Mouse (Mus musculus) mammary gland, adult 2 months (tissue): ENCODE results near the gene Olfr1282. TPM values are rescaled to one million over a fixed set of nuclear protein-coding genes. Genes with fewer than 3 reads are reported as not detected.

Source experiments
- polyA plus RNA-seq: library from polyadenylated mRNA; depleted of rRNA; stranded (reverse); fragments of >200 nt; gene quantifications from 2 replicates; pipeline ENCODE4 v1.2.3, GENCODE M21; 2012; ENCODE audit warnings: low replicate concordance; rRNA removed

The Olfr1282 gene
- not detected in 2 replicates for polyA plus RNA-seq

DNA sequence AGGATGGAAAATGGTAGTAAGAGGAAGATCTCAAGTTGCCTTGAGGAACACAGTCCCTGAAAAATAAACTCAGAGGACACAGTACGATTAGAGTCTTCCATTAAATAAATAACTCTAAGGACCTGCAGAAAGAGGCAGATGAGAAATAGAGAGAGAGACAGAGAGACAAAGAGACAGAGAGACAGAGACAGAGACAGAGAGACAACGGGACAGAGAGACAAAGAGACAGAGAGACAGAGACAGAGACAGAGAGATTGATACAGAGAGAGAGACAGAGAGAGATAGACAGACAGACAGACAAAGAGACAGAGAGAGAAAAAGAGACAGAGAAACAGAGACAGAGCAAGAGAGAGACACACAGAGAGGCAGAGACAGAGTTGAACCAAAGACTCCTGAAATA, at the start of gene Olfr1282:
Gene Olfr1282 (minus strand): TSS at position 101 of the 400 bp plus-strand sequence.

DNA sequence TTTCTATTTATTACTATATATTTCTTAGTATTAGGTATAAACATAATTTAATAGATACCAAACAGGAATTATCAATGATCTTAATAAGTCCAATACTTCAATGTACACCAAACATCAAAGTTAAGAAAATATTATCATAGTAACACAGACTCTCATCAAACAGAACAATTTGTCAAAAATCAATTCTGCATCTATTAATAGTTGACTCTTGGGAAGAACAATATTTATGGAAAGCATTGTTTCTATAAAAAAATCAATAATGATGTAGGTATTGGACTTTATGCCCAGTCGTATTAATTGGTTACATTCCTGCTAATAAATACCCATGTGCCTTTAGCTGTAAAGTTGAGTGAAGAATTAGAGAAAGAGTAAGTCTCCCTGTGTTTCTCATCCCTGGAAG, 39.3 kb upstream of the Olfr1282 start, which contains the start of gene Olfr1284:
Gene Olfr1284 (plus strand): TSS at position 301 of the 400 bp plus-strand sequence.

DNA sequence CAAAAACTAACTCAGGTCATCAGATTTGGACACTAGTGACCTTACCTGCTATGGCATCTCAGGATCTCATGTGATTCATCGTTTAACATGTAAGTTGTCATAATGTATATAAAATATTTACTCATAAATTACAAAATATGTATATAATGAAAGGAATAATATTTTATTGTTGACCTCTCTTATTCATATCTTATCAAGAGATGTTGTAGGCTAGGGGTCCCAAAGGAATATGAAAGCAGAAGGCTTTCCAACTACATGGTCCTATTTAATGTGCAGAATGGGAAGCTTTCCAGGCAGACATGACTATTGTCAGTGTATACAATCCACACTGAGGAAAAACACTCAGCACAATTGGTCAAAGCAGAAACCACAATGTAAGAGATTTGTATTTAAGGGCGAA, 30.6 kb upstream of the Olfr1282 start, which contains the start of gene Olfr1283:
Gene Olfr1283 (plus strand): TSS at position 301 of the 400 bp plus-strand sequence.

DNA sequence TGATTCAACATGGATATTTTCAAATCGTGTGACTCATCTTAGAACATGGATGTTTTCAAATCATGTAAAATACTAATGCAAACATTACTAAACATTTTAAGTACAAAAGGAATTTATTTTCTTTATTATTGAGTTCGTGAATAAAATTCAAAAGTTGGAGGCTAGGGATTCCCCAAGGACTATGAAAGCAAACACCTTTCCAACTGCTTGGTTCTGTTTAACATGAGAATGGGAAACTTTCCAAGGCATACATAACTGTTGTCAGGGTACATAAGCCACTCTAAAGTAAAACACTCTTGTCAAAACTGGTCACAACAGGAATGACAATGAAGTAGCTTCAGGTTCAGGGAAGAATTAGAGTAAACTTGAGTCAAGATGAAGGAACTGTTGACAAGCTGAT, 9.7 kb downstream of the Olfr1282 start, which contains the start of gene Olfr1281:
Gene Olfr1281 (plus strand): TSS at position 301 of the 400 bp plus-strand sequence.

DNA sequence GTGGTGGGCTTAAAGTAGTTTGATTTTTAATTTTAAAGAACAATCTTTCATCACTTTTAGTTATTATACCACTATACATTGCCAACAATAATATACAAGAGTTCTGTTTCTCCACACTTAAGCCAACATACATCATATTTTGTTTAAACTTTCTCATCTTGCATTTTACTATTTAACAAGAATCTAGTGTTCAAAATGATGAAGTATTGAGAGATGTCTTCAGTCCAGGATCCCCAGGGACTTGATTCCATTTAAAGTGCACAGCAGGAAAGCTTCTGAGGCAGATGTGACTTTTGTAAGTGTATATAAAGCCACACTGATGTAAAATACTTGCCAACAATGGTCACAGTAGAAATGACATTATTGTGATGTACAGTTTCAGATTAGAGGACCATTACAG, 22.2 kb downstream of the Olfr1282 start, which contains the start of gene Olfr1280:
Gene Olfr1280 (plus strand): TSS at position 301 of the 400 bp plus-strand sequence.

DNA sequence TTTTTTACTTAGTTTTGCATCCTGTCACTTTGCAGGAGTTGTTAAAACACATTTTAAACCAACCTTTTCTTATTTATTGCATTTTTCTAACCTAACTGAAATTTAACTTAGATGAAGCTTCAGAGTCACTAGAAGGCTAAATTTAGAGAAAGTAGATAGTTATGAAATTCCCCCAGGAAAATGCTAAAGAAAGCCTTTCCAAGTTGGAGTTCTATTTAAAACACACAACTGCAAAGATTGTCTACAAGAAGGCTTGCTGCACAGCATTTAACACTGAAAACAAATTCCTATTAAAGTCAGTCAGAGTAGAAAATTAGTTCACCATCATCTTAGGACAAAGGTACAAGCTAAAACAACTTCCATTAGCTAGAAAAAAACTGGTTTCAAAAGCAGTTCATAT, 35.5 kb downstream of the Olfr1282 start, which contains the start of gene Olfr1279:
Gene Olfr1279 (plus strand): TSS at position 262 of the 400 bp plus-strand sequence.

DNA sequence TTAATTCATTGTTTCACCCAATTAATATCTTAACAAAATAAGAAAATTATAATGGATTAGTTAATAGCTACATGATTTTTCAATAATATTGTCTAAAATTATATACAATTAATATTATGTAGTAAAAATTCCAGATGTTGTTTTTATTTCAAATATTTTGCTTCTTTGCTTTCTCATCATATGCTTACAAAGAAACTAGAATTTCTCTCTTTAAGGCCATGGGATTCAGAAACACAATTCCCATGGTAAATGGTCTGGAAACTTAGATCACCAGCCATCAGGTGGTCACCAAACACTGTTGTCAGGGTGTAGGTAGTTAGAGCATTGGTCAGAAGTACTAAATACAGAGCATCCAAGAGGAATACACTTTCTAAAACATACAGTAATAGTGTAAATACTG, 46.0 kb downstream of the Olfr1282 start, which contains the start of gene Olfr1278:
Gene Olfr1278 (plus strand): TSS at position 301 of the 400 bp plus-strand sequence.

Other genes starting within 250 kb of the Olfr1282 start
- gene Gm13941, start 230.1 kb downstream of the Olfr1282 start, polyA plus RNA-seq: not detected in 2 replicates
- not detected in 2 replicates for gene Gm15130, start 183.1 kb downstream of the Olfr1282 start, polyA plus RNA-seq
- gene 4930430A15Rik, start 106.5 kb downstream of the Olfr1282 start, polyA plus RNA-seq: not detected in 2 replicates
- not detected in 2 replicates for gene Olfr1275, start 100.8 kb downstream of the Olfr1282 start, polyA plus RNA-seq
- not detected in 2 replicates for gene Olfr1276, start 81.6 kb downstream of the Olfr1282 start, polyA plus RNA-seq
- gene Olfr1277, start 62.0 kb downstream of the Olfr1282 start, polyA plus RNA-seq: not detected in 2 replicates
- not detected in 2 replicates for gene Olfr1278, start 45.9 kb downstream of the Olfr1282 start, polyA plus RNA-seq
- gene Olfr1279, start 35.4 kb downstream of the Olfr1282 start, polyA plus RNA-seq: not detected in 2 replicates
- gene Olfr1280, start 22.1 kb downstream of the Olfr1282 start, polyA plus RNA-seq: not detected in 2 replicates
- not detected in 2 replicates for gene Olfr1281, start 9.6 kb downstream of the Olfr1282 start, polyA plus RNA-seq
- gene Olfr1283, start 30.7 kb upstream of the Olfr1282 start, polyA plus RNA-seq: not detected in 2 replicates
- not detected in 2 replicates for gene Olfr1284, start 39.4 kb upstream of the Olfr1282 start, polyA plus RNA-seq
- gene Olfr1286, start 87.0 kb upstream of the Olfr1282 start, polyA plus RNA-seq: not detected in 2 replicates
- not detected in 2 replicates for gene Olfr1287, start 113.1 kb upstream of the Olfr1282 start, polyA plus RNA-seq
- not detected in 2 replicates for gene Olfr1288, start 138.0 kb upstream of the Olfr1282 start, polyA plus RNA-seq
- not detected in 2 replicates for gene Olfr1289, start 144.7 kb upstream of the Olfr1282 start, polyA plus RNA-seq
- gene Olfr1290, start 157.8 kb upstream of the Olfr1282 start, polyA plus RNA-seq: not detected in 2 replicates
- gene Olfr1291-ps1, start 161.1 kb upstream of the Olfr1282 start, polyA plus RNA-seq: not detected in 2 replicates
- gene Olfr1293-ps, start 189.1 kb upstream of the Olfr1282 start, polyA plus RNA-seq: not detected in 2 replicates
- gene Olfr1294, start 204.2 kb upstream of the Olfr1282 start, polyA plus RNA-seq: not detected in 2 replicates
- not detected in 2 replicates for gene Olfr1295, start 233.6 kb upstream of the Olfr1282 start, polyA plus RNA-seq